21 mouse cellular contexts compared by ENCODE assay signal in the genomic region with DNA sequence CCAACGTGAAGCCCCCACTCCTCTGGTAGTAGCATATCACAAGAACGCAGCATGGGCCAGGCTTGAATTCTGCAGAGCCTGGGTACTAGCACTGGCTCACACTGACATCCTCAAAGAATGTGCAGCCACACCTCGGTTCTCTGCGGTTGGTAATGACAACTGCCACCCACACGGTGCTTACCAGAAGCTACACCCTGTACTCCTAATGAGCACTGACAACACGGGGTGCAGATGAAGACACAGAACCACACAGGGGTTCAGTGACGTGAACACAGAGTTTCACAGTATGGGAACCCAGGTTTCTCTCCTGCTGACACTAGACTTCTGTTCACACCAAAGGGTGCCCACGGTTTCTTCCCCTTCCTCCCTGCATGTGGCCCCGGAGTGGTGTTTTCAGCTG.
DNase-seq lines count a peak whose midpoint lies in the region; ATAC-seq lines count a peak whose summit lies in the region.
"Had no signal": no experiment of that assay in that cellular context is flagged by ENCODE, and none has a peak within 500 bp of the region (broad histone marks: within the 10 kb centered on the region; RNA-seq: fewer than 3 reads in every experiment).

No protein-coding gene starts in this region.

- no peaks in the 10 kb centered on the region for H3K36me3 ChIP-seq in kidney, embryonic 16.5 days (ENCODE audit: insufficient read depth, low read length)
- no peaks in the 10 kb centered on the region for H3K36me3 ChIP-seq in neural tube, embryonic 15.5 days
- H3K36me3 ChIP-seq: embryonic facial prominence, embryonic 10.5 days; heart, embryonic 13.5 days; stomach, embryonic 15.5 days had no signal

- H3K4me1 ChIP-seq in kidney, embryonic 16.5 days (ENCODE audit: insufficient read depth, low read length): peaks cover 13% of the 10 kb centered on the region
- peaks cover 19% of the 10 kb centered on the region for H3K4me1 ChIP-seq in neural tube, embryonic 15.5 days

- 53% methylated on average over 9 of the region's 9 CpGs for WGBS in kidney, embryonic 16.5 days
- 87% methylated on average over 9 of the region's 9 CpGs for WGBS in neural tube, embryonic 15.5 days

- H3K9me3 ChIP-seq in kidney, embryonic 16.5 days (ENCODE audit: low read length): no peaks in the 10 kb centered on the region
- no peaks in the 10 kb centered on the region for H3K9me3 ChIP-seq in neural tube, embryonic 15.5 days (replicated peaks)
- H3K9me3 ChIP-seq: embryonic facial prominence, embryonic 10.5 days; heart, embryonic 13.5 days; stomach, embryonic 15.5 days had no signal

- ATAC-seq in neutrophil, adult 5-6 weeks (ENCODE audit: extremely low read depth, insufficient number of reproducible peaks, low FRiP score, poor library complexity, severe bottlenecking): peak; percentile 51
- no peak for ATAC-seq in kidney, embryonic 16.5 days (ENCODE audit: low FRiP score, low TSS enrichment)
- ATAC-seq in neural tube, embryonic 15.5 days (ENCODE audit: low FRiP score): no peak
- ATAC-seq: forebrain, embryonic 14.5 days; hindbrain, postnatal 0 days; Patski had no signal

- H3K9ac ChIP-seq in kidney, embryonic 16.5 days (replicated peaks; ENCODE audit: low read length): no peak overlapping the region
- H3K9ac ChIP-seq in neural tube, embryonic 15.5 days (replicated peaks): no peak overlapping the region
- H3K9ac ChIP-seq: heart, embryonic 13.5 days; stomach, embryonic 15.5 days had no signal

- H3K27ac ChIP-seq in kidney, embryonic 16.5 days (ENCODE audit: low read length): no peak overlapping the region
- H3K27ac ChIP-seq in neural tube, embryonic 15.5 days (replicated peaks): no peak overlapping the region
- H3K27ac ChIP-seq: embryonic facial prominence, embryonic 10.5 days; heart, embryonic 13.5 days; hindbrain, postnatal 0 days; macrophage; stomach, embryonic 15.5 days had no signal

- no peak overlapping the region for H3K4me3 ChIP-seq in kidney, embryonic 16.5 days (ENCODE audit: low read length)
- H3K4me3 ChIP-seq in neural tube, embryonic 15.5 days (replicated peaks): no peak overlapping the region
- H3K4me3 ChIP-seq: embryonic facial prominence, embryonic 10.5 days; heart, embryonic 13.5 days; stomach, embryonic 15.5 days had no signal

- H3K4me2 ChIP-seq in kidney, embryonic 16.5 days (replicated peaks; ENCODE audit: low read depth, low read length): no peak overlapping the region
- no peak overlapping the region for H3K4me2 ChIP-seq in neural tube, embryonic 15.5 days
- H3K4me2 ChIP-seq: heart, embryonic 13.5 days; stomach, embryonic 15.5 days had no signal

- DNase-seq in heart, adult 11 months: peak; percentile 83
- no peak for DNase-seq in heart, postnatal 4 days
- peak; percentile 93 for DNase-seq in CD4-positive helper T cell, adult 2 months (ENCODE audit: low read depth, low spot score)
- peak; percentile 51 for DNase-seq in brain, adult 2 months (ENCODE audit: low read depth, low spot score)
- DNase-seq in layer of hippocampus, adult 11-12 months (ENCODE audit: low spot score): no peak
- DNase-seq: cerebellum, adult 11 months; heart, postnatal 36 days; kidney, adult 2 months; kidney, postnatal 36 days; lung, adult 2 months; midbrain, embryonic 14.5 days had no signal

- H3K27me3 ChIP-seq in kidney, embryonic 16.5 days (ENCODE audit: insufficient read depth, low read length): no peaks in the 10 kb centered on the region
- no peaks in the 10 kb centered on the region for H3K27me3 ChIP-seq in neural tube, embryonic 15.5 days (replicated peaks)
- H3K27me3 ChIP-seq: heart, embryonic 13.5 days; Patski; stomach, embryonic 15.5 days had no signal

Comparison
In these comparisons a context has a peak if more than half of its experiments do, and no peak if none do; other contexts are left out.
1. DNase-seq: peak in heart, adult 11 months (single experiment), CD4-positive helper T cell, adult 2 months (single experiment) and brain, adult 2 months (single experiment); none in heart, postnatal 4 days (single experiment) and layer of hippocampus, adult 11-12 months (single experiment).